Mouse (Mus musculus): ENCODE measurements around the gene Kcnd3. TPM values are rescaled to one million over a fixed set of nuclear protein-coding genes. Genes with fewer than 3 reads are reported as not detected.

Gene Kcnd3
- polyA plus RNA-seq (2016; fragmentation: Nextera tagmentation; extraction: Ambion mirVana) = 1.2 and 1.7 TPM in 2 replicates

DNA sequence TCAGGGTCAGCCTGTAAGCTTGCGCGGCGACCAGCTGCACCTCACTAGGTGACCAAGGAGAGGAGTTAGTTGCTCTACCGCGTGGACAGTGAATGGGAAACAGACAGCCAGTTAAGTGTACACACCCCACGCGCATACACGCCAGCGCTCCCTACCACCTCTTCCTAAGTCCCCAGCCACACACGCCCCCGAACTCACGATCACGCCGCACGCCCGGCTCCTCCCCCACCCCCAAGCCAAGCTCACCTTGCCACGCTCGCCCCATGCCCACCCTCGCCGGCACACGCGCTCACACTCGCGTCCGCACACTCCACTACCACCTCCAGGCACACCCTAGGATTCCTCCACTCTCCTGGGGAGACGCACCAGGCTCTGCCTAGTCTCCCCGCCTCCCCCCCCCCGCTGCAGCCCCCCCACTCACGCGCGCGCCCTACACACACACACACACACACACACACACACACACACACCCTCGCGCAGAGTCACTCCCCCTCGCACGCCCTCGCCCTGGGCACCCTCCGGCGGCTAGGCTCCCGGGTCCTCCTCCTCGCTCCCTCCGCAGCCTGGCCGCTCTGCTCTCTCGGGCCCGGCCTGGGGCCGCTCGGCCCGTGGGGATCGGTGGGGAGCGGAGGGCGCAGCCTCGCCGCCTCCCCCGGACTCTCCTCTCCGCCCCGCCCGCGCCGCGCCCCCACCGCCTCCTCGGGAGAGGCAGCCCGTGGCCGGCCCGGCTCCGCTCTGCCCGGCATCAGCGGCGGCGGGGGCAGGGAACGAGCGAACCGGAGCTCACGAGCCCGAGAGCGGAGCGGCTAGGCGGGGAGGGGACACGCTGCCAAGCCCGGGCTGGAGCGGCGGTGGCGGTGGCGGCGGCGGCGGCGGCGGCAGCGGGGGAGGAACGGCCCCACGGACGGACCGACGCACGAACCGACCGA lies at the start of gene Kcnd3:
Gene Kcnd3, plus strand, starts transcription at position 704 of the 929 bp plus-strand sequence.
- Histone ChIP-seq H3K36me3 (no peaks in the 10 kb centered on the region), H3K9me3 (replicated peaks) (no peaks in the 10 kb centered on the region), H3K27me3 (ENCODE audit: low read depth, poor library complexity, severe bottlenecking) (peaks cover 83% of the 10 kb centered on the region), H3K27ac (replicated peaks) (peak within 1 kb of the TSS; percentile 89), H3K4me1 (peaks cover 38% of the 10 kb centered on the region), H3K4me3 (peak within 1 kb of the TSS; percentile 79)
- peak; percentile 64 for DNase-seq (ENCODE audit: low spot score)
- WGBS = under 1% methylated on average over 70 of the region's 98 CpGs

DNA sequence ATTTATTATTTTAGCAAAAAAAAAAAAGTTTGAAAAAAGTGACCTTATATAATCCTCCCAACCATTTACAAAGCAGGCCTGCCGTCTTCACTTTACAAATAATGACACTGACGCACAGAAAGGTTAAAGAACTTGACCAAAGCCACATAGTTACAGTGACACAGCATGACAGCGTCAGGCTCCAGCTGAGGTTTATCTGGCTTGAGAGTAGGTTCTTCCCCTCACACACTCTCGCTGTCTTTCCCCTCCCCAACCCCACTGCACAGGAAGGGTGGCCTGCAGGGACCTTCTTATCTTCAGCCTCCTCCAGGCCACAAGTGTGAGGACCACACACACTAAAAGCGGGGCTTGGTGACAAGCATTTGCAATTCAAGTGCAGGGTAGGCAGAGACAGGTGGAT lies 49.5 kb upstream of the Kcnd3 start:
- Histone ChIP-seq H3K36me3 (no peaks in the 10 kb centered on the region), H3K4me3 (no peak overlapping the region), H3K9me3 (replicated peaks) (no peaks in the 10 kb centered on the region), H3K27ac (replicated peaks) (no peak overlapping the region), H3K27me3 (ENCODE audit: low read depth, poor library complexity, severe bottlenecking) (no peaks in the 10 kb centered on the region), H3K4me1 (0 out of 2 replicates have a peak, but pooled peaks cover 2% of the 10 kb centered on the region)
- WGBS = 80% methylated on average over 5 of the region's 5 CpGs
- no peak for DNase-seq (ENCODE audit: low spot score)

- no peaks in the 10 kb centered on the region for H3K36me3 ChIP-seq
- H3K27me3 ChIP-seq (ENCODE audit: low read depth, poor library complexity, severe bottlenecking) = no peaks in the 10 kb centered on the region
- 0 out of 2 replicates have a peak, but pooled peaks cover 2% of the 10 kb centered on the region for H3K4me1 ChIP-seq
- WGBS = 80% methylated on average over 5 of the region's 5 CpGs
- H3K27ac ChIP-seq (replicated peaks) = no peak overlapping the region
- no peak overlapping the region for H3K4me3 ChIP-seq
- DNase-seq (ENCODE audit: low spot score) = no peak
- H3K9me3 ChIP-seq (replicated peaks) = no peaks in the 10 kb centered on the region
Measured at GRCm38 (mm10) chr3:105403410-105404076, 48.6 kb upstream of the Kcnd3 start.

- Histone ChIP-seq H3K9me3 (replicated peaks) (no peaks in the 10 kb centered on the region), H3K4me1 (0 out of 2 replicates have a peak, but pooled peaks cover 2% of the 10 kb centered on the region), H3K27ac (replicated peaks) (no peak overlapping the region), H3K36me3 (no peaks in the 10 kb centered on the region), H3K27me3 (ENCODE audit: low read depth, poor library complexity, severe bottlenecking) (no peaks in the 10 kb centered on the region), H3K4me3 (no peak overlapping the region)
- WGBS = 81% methylated on average over 4 of the region's 4 CpGs
- DNase-seq (ENCODE audit: low spot score) = no peak
Measured at GRCm38 (mm10) chr3:105404077-105404446, 48.1 kb upstream of the Kcnd3 start.

GRCm38 (mm10) chr3:105405516-105405915 lies 46.6 kb upstream of the Kcnd3 start:
- 0 out of 2 replicates have a peak, but pooled peaks cover 2% of the 10 kb centered on the region for H3K4me1 ChIP-seq
- 93% methylated on average over 7 of the region's 7 CpGs for WGBS
- H3K9me3 ChIP-seq (replicated peaks) = no peaks in the 10 kb centered on the region
- H3K4me3 ChIP-seq = no peak overlapping the region
- H3K36me3 ChIP-seq = no peaks in the 10 kb centered on the region
- DNase-seq (ENCODE audit: low spot score) = no peak
- no peaks in the 10 kb centered on the region for H3K27me3 ChIP-seq (ENCODE audit: low read depth, poor library complexity, severe bottlenecking)
- no peak overlapping the region for H3K27ac ChIP-seq (replicated peaks)

GRCm38 (mm10) chr3:105406036-105406435 lies 46.1 kb upstream of the Kcnd3 start:
- 44% methylated on average over 7 of the region's 7 CpGs for WGBS
- Histone ChIP-seq H3K27ac (replicated peaks) (no peak overlapping the region), H3K4me1 (0 out of 2 replicates have a peak, but pooled peaks cover 2% of the 10 kb centered on the region), H3K9me3 (replicated peaks) (no peaks in the 10 kb centered on the region), H3K36me3 (no peaks in the 10 kb centered on the region), H3K27me3 (ENCODE audit: low read depth, poor library complexity, severe bottlenecking) (no peaks in the 10 kb centered on the region), H3K4me3 (no peak overlapping the region)
- no peak for DNase-seq (ENCODE audit: low spot score)

GRCm38 (mm10) chr3:105408211-105408610 lies 43.9 kb upstream of the Kcnd3 start:
- no peak overlapping the region for H3K27ac ChIP-seq (replicated peaks)
- no peaks in the 10 kb centered on the region for H3K9me3 ChIP-seq (replicated peaks)
- DNase-seq (ENCODE audit: low spot score) = no peak
- H3K4me3 ChIP-seq = no peak overlapping the region
- H3K27me3 ChIP-seq (ENCODE audit: low read depth, poor library complexity, severe bottlenecking) = no peaks in the 10 kb centered on the region
- 0 out of 2 replicates have a peak, but pooled peaks cover 2% of the 10 kb centered on the region for H3K4me1 ChIP-seq
- WGBS = 81% methylated on average over 3 of the region's 3 CpGs
- H3K36me3 ChIP-seq = no peaks in the 10 kb centered on the region

GRCm38 (mm10) chr3:105410810-105411209 lies 41.3 kb upstream of the Kcnd3 start:
- no peaks in the 10 kb centered on the region for H3K27me3 ChIP-seq (ENCODE audit: low read depth, poor library complexity, severe bottlenecking)
- H3K4me1 ChIP-seq = no peaks in the 10 kb centered on the region
- no peaks in the 10 kb centered on the region for H3K36me3 ChIP-seq
- H3K4me3 ChIP-seq = no peak overlapping the region
- 96% methylated on average over 5 of the region's 5 CpGs for WGBS
- no peak overlapping the region for H3K27ac ChIP-seq (replicated peaks)
- DNase-seq (ENCODE audit: low spot score) = no peak
- no peaks in the 10 kb centered on the region for H3K9me3 ChIP-seq (replicated peaks)

- Histone ChIP-seq H3K27ac (replicated peaks) (no peak overlapping the region), H3K4me1 (no peaks in the 10 kb centered on the region), H3K27me3 (ENCODE audit: low read depth, poor library complexity, severe bottlenecking) (no peaks in the 10 kb centered on the region), H3K4me3 (no peak overlapping the region), H3K36me3 (no peaks in the 10 kb centered on the region), H3K9me3 (replicated peaks) (no peaks in the 10 kb centered on the region)
- no peak for DNase-seq (ENCODE audit: low spot score)
- 84% methylated on average over 4 of the region's 4 CpGs for WGBS
Measured at GRCm38 (mm10) chr3:105411776-105412175, 40.4 kb upstream of the Kcnd3 start.

- DNase-seq (ENCODE audit: low spot score) = no peak
- Histone ChIP-seq H3K9me3 (replicated peaks) (no peaks in the 10 kb centered on the region), H3K27ac (replicated peaks) (no peak overlapping the region), H3K27me3 (ENCODE audit: low read depth, poor library complexity, severe bottlenecking) (no peaks in the 10 kb centered on the region), H3K4me1 (no peaks in the 10 kb centered on the region), H3K4me3 (no peak overlapping the region), H3K36me3 (no peaks in the 10 kb centered on the region)
- WGBS = 91% methylated on average over 2 of the region's 2 CpGs
Measured at GRCm38 (mm10) chr3:105412229-105412628, 39.9 kb upstream of the Kcnd3 start.

DNA sequence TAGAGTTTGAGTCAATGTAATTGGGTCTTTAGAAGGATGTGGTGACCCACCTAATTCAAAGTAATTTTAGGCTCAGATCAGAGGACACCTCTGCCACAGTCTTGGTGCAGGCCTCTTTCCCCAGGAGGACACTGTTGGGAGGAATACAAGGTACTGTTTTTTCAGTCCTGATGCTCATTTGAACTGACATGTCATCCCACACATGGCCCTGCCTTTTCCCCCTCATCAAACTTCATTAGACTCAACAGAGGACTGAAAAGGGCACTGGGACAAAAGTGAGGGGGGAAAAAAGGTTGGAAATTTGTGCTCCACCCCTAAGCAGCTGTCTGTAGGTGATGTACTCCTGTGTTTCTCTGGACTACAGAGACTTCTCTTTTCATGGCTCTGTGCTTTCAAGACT lies 39.4 kb upstream of the Kcnd3 start:
- Histone ChIP-seq H3K4me3 (no peak overlapping the region), H3K27me3 (ENCODE audit: low read depth, poor library complexity, severe bottlenecking) (no peaks in the 10 kb centered on the region), H3K36me3 (no peaks in the 10 kb centered on the region), H3K27ac (replicated peaks) (no peak overlapping the region), H3K4me1 (no peaks in the 10 kb centered on the region), H3K9me3 (replicated peaks) (no peaks in the 10 kb centered on the region)
- no peak for DNase-seq (ENCODE audit: low spot score)

- Histone ChIP-seq H3K27ac (replicated peaks) (no peak overlapping the region), H3K27me3 (ENCODE audit: low read depth, poor library complexity, severe bottlenecking) (no peaks in the 10 kb centered on the region), H3K4me3 (no peak overlapping the region), H3K36me3 (no peaks in the 10 kb centered on the region), H3K9me3 (replicated peaks) (no peaks in the 10 kb centered on the region), H3K4me1 (no peaks in the 10 kb centered on the region)
- DNase-seq (ENCODE audit: low spot score) = no peak
- WGBS = 80% methylated on average over 1 of the region's 1 CpGs
Measured at GRCm38 (mm10) chr3:105418441-105418840, 33.7 kb upstream of the Kcnd3 start.

DNA sequence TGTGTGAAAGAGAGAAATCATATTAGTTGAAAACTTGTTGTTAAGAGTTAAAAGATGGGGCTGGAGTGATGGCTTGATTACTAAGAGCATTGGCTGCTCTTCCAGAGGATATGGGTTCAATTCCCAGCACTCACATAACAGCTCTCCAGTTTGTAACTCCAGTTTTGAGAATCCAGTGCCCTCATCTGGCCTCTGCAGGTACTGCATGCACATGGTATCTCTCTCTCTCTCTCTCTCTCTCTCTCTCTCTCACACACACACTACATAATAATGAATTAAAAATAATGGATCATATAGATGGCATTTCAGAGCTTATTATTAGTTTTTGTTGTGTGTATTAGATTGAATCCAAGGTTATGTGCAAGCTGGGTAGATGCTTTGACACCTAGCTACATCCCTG lies 29.7 kb upstream of the Kcnd3 start:
- no peaks in the 10 kb centered on the region for H3K36me3 ChIP-seq
- no peaks in the 10 kb centered on the region for H3K27me3 ChIP-seq (ENCODE audit: low read depth, poor library complexity, severe bottlenecking)
- no peak for DNase-seq (ENCODE audit: low spot score)
- H3K4me1 ChIP-seq = no peaks in the 10 kb centered on the region
- no peak overlapping the region for H3K27ac ChIP-seq (replicated peaks)
- H3K4me3 ChIP-seq = no peak overlapping the region
- H3K9me3 ChIP-seq (replicated peaks) = no peaks in the 10 kb centered on the region

Measured in midbrain, embryonic 10.5 days (tissue).